Mouse (Mus musculus) inflammation-experienced regulatory T-cells, adult 6 months (primary cell): Measurements from ENCODE around the gene Rfng. TPM values are rescaled to one million over a fixed set of nuclear protein-coding genes. Genes with fewer than 3 reads are reported as not detected.
"Not testable (repeated sequence)": the region's sequence is repeated elsewhere in the genome, so short reads cannot be mapped to it uniquely, and the experiment has no call there.

Experiments
- ATAC-seq: one replicate; pipeline ENCODE4 v1.8.0; 2017
- polyA plus RNA-seq, 3 experiments: library from polyadenylated mRNA; unstranded; fragments of 100-300 nt; shearing (Covaris generic); gene quantifications; one replicate each; pipeline ENCODE4 v1.2.1; 2017

Rfng gene
- polyA plus RNA-seq, 3 experiments from 2014 or later, result 3.5 to 4.4 (median 3.7) TPM

- no peak for ATAC-seq
Measured at GRCm38 (mm10) chr11:120808010-120808409, 24.0 kb upstream of the Rfng start.

- ATAC-seq, result no peak
Measured at GRCm38 (mm10) chr11:120805375-120806298, 21.6 kb upstream of the Rfng start.

- no peak for ATAC-seq
Measured at GRCm38 (mm10) chr11:120804769-120805168, 20.8 kb upstream of the Rfng start.

GRCm38 (mm10) chr11:120804274-120804673 lies 20.3 kb upstream of the Rfng start:
- no peak for ATAC-seq

- peak; percentile 60 for ATAC-seq
Measured at GRCm38 (mm10) chr11:120800061-120800904, 16.3 kb upstream of the Rfng start.

- no peak for ATAC-seq
Measured at GRCm38 (mm10) chr11:120799316-120799890, 15.4 kb upstream of the Rfng start.

- no peak for ATAC-seq
Measured at GRCm38 (mm10) chr11:120798244-120798643, 14.2 kb upstream of the Rfng start.

GRCm38 (mm10) chr11:120796614-120796946 lies 12.6 kb upstream of the Rfng start:
- ATAC-seq, result no peak

GRCm38 (mm10) chr11:120795756-120796613 lies 12.0 kb upstream of the Rfng start, which contains the start of gene Dus1l:
Dus1l (minus strand) TSS chr11:120796403.
- ATAC-seq, result peak; percentile 87

GRCm38 (mm10) chr11:120792652-120793051 lies 8.6 kb upstream of the Rfng start:
- ATAC-seq, result no peak

GRCm38 (mm10) chr11:120789810-120790209 lies 5.8 kb upstream of the Rfng start:
- ATAC-seq, result no peak

- ATAC-seq, result no peak
Measured at GRCm38 (mm10) chr11:120789355-120789754, 5.3 kb upstream of the Rfng start.

GRCm38 (mm10) chr11:120788460-120788859 lies 4.5 kb upstream of the Rfng start:
- not testable (repeated sequence) for ATAC-seq

- no peak for ATAC-seq
Measured at GRCm38 (mm10) chr11:120785145-120785544, 1.1 kb upstream of the Rfng start.

- ATAC-seq, result peak; percentile 19
Measured at GRCm38 (mm10) chr11:120783426-120784063, 462 bp downstream of the Rfng start.

GRCm38 (mm10) chr11:120781361-120781760 lies 2.6 kb downstream of the Rfng start:
- ATAC-seq, result not testable (repeated sequence)

- no peak for ATAC-seq
Measured at GRCm38 (mm10) chr11:120779876-120780275, 4.1 kb downstream of the Rfng start.

GRCm38 (mm10) chr11:120777123-120777522 lies 6.9 kb downstream of the Rfng start:
- no peak for ATAC-seq

GRCm38 (mm10) chr11:120775774-120776469 lies 8.1 kb downstream of the Rfng start:
- peak; percentile 95 for ATAC-seq

- no peak for ATAC-seq
Measured at GRCm38 (mm10) chr11:120773463-120774190, 10.4 kb downstream of the Rfng start.
